10 mouse cellular contexts compared by ENCODE assay signal in the genomic region with DNA sequence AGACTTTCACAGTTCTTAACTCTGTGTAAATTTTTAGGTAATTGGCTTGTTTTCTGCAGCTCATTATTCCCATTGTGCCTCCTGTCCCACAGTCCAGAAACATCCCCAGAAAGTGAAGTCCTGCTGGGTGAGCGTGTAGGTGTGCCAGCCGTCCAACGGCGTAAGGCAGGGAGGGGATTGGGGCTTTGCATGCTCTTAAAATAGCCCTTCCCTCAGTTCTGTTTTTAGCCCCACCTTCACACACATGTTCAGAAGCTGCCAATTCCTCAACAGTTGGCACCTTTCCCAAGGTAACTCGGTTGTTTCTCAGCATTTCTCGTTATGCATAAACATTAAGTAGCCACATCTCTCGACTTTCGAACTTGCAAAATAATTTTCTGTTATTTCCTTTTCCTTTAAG. TPM values are rescaled to one million over a fixed set of nuclear protein-coding genes. Genes with fewer than 3 reads are reported as not detected.
DNase-seq lines count a peak whose midpoint lies in the region; ATAC-seq lines count a peak whose summit lies in the region.
"Had no signal": no experiment of that assay in that cellular context is flagged by ENCODE, and none has a peak within 500 bp of the region (broad histone marks: within the 10 kb centered on the region; RNA-seq: fewer than 3 reads in every experiment).

No protein-coding gene starts in this region.

- H3K4me3 ChIP-seq in forebrain, embryonic 16.5 days (replicated peaks; ENCODE audit: low read length), result no peak overlapping the region
- H3K4me3 ChIP-seq in midbrain, embryonic 11.5 days (ENCODE audit: low read depth, low read length), result no peak overlapping the region

- no peaks in the 10 kb centered on the region for H3K36me3 ChIP-seq in forebrain, embryonic 16.5 days (ENCODE audit: control insufficient read depth, insufficient read depth)
- H3K36me3 ChIP-seq in midbrain, embryonic 11.5 days (ENCODE audit: control insufficient read depth, insufficient read depth, low read length), result no peaks in the 10 kb centered on the region

- 31% methylated on average over 8 of the region's 8 CpGs for WGBS in forebrain, embryonic 16.5 days
- 83% methylated on average over 8 of the region's 8 CpGs for WGBS in midbrain, embryonic 11.5 days

- H3K9me3 ChIP-seq in forebrain, embryonic 16.5 days (ENCODE audit: control insufficient read depth, low read length), result no peaks in the 10 kb centered on the region
- no peaks in the 10 kb centered on the region for H3K9me3 ChIP-seq in midbrain, embryonic 11.5 days (ENCODE audit: control insufficient read depth, low read length)

- ATAC-seq in forebrain, embryonic 16.5 days, result peak; percentile 47
- ATAC-seq in midbrain, embryonic 11.5 days (ENCODE audit: low FRiP score), result no peak

- no peak overlapping the region for H3K27ac ChIP-seq in forebrain, embryonic 16.5 days (ENCODE audit: low read length)
- no peak overlapping the region for H3K27ac ChIP-seq in midbrain, embryonic 11.5 days (ENCODE audit: low read depth, low read length)
- H3K27ac ChIP-seq: kidney, postnatal 0 days had no signal

- intact Hi-C loops in left cerebral cortex, postnatal 14 days (cut with DNase I), result no loop called here

- peak; percentile 59 to 74 for DNase-seq in frontal cortex, adult 2 months (ENCODE audit: extremely low spot score in 1 of 2, low spot score in 1 of 2)
- no peak for DNase-seq in frontal cortex, postnatal 14 days (ENCODE audit: low spot score in 2 of 2)
- peak; percentile 34 for DNase-seq in adrenal gland, postnatal 14 days
- peak; percentile 50 to 53 for DNase-seq in left cerebral cortex, postnatal 14 days (ENCODE audit: low spot score in 2 of 2)
- DNase-seq in thymus, postnatal 0 days (ENCODE audit: low spot score), result no peak
- no peak for DNase-seq in midbrain, embryonic 11.5 days (ENCODE audit: low spot score, missing footprints)
- DNase-seq in urinary bladder, postnatal 4 days (ENCODE audit: low spot score in 2 of 2), result no peak
- DNase-seq: lung, embryonic 14.5 days had no signal

- H3K4me1 ChIP-seq in forebrain, embryonic 16.5 days (replicated peaks; ENCODE audit: control insufficient read depth, insufficient read depth, low read length), result peaks cover 5% of the 10 kb centered on the region
- no peaks in the 10 kb centered on the region for H3K4me1 ChIP-seq in midbrain, embryonic 11.5 days (ENCODE audit: control insufficient read depth, insufficient read depth, low read length)

- H3K9ac ChIP-seq in forebrain, embryonic 16.5 days (replicated peaks; ENCODE audit: low read depth, low read length), result no peak overlapping the region
- H3K9ac ChIP-seq in midbrain, embryonic 11.5 days (ENCODE audit: low read length), result no peak overlapping the region
- H3K9ac ChIP-seq: lung, embryonic 14.5 days had no signal

- peak overlapping the region; percentile 9; the same call in 1 of the 2 replicates for H3K4me2 ChIP-seq in forebrain, embryonic 16.5 days (ENCODE audit: low read length)
- no peak overlapping the region for H3K4me2 ChIP-seq in midbrain, embryonic 11.5 days
- H3K4me2 ChIP-seq: lung, embryonic 14.5 days had no signal

- no peaks in the 10 kb centered on the region for H3K27me3 ChIP-seq in forebrain, embryonic 16.5 days (replicated peaks; ENCODE audit: control insufficient read depth, insufficient read depth, low read length)
- no peaks in the 10 kb centered on the region for H3K27me3 ChIP-seq in midbrain, embryonic 11.5 days (ENCODE audit: control insufficient read depth, insufficient read depth, low read length)

RNA-seq across cellular contexts. Expression of a gene that starts 17.6 kb away (rescaled TPM):
- polyA plus RNA-seq in frontal cortex, adult 2 months (2012; rRNA removed), result 18.2 and 18.4 TPM in 2 replicates
- total RNA-seq in adrenal gland, postnatal 14 days (2021), result 3.0 and 4.0 TPM in 2 replicates
- 8.8 and 9.2 TPM in 2 replicates for polyA plus RNA-seq in forebrain, embryonic 16.5 days (2015; fragmentation: Nextera tagmentation; extraction: Ambion mirVana)
- 10 to 100 TPM; 12.0 to 15.3 TPM for total RNA-seq in left cerebral cortex, postnatal 14 days (2021)
- 1.8 and 1.9 TPM in 2 replicates for polyA plus RNA-seq in thymus, postnatal 0 days (2015; fragmentation: Nextera tagmentation; extraction: Ambion mirVana)
- polyA plus RNA-seq in midbrain, embryonic 11.5 days (2014; fragmentation: Nextera tagmentation; extraction: Ambion mirVana), result 1.8 and 2.2 TPM in 2 replicates

RNA-seq across cellular contexts. Expression of a gene that starts 35.6 kb away (rescaled TPM):
- 2.6 and 3.0 TPM in 2 replicates for polyA plus RNA-seq in frontal cortex, adult 2 months (2012; rRNA removed)
- 8.7 and 9.9 TPM in 2 replicates for total RNA-seq in adrenal gland, postnatal 14 days (2021)
- 1.2 and 1.4 TPM in 2 replicates for polyA plus RNA-seq in forebrain, embryonic 16.5 days (2015; fragmentation: Nextera tagmentation; extraction: Ambion mirVana)
- total RNA-seq in left cerebral cortex, postnatal 14 days (2021), result 1 to 10 TPM; 2.1 to 2.9 TPM
- polyA plus RNA-seq in thymus, postnatal 0 days (2015; fragmentation: Nextera tagmentation; extraction: Ambion mirVana), result 10.7 and 11.4 TPM in 2 replicates
- polyA plus RNA-seq in midbrain, embryonic 11.5 days (2014; fragmentation: Nextera tagmentation; extraction: Ambion mirVana), result 0.93 and 1.3 TPM in 2 replicates

Comparison
In these comparisons a context has a peak if more than half of its experiments do, and no peak if none do; other contexts are left out.
1. DNase-seq: peak in frontal cortex, adult 2 months (2 of 2), adrenal gland, postnatal 14 days (single experiment) and left cerebral cortex, postnatal 14 days (2 of 2); none in frontal cortex, postnatal 14 days (0 of 2), thymus, postnatal 0 days (single experiment), midbrain, embryonic 11.5 days (single experiment) and urinary bladder, postnatal 4 days (0 of 2).